Comparison of ENCODE assay signal across 17 mouse cellular contexts in the genomic region with DNA sequence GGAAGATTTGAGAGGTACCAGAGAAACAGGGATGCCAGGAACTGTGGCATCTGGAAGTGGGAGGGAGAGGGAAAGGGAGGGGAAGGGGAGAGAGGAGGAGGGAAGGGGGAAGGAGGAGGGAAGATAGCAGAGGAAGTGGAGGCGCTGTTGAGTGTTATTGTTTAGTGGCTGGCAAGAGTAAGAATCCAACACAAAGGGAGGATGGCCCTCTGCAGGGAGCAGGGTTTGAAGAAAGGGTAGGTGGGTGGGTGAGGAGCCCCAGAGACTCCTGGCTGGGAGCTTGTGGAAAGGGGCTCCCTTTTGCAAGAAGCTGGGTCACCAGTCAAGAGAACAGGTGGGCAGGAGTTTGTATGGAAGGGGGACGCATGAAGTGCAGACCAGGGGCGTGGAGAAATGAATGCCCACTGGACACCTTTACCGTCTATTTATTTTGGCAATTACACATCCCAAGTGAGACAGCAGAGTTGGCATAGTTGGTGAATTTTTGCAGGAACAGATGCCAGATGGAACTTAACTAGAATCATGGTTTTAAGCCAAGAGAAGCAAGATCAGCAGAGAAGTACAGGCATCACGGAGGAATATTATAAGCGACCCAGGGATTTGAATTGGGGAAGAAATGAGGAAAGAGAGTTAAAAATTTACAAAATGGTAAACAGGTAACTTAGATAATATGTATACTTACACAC.
DNase-seq lines count a peak whose midpoint lies in the region; ATAC-seq lines count a peak whose summit lies in the region.
"Had no signal": no experiment of that assay in that cellular context is flagged by ENCODE, and none has a peak within 500 bp of the region (broad histone marks: within the 10 kb centered on the region; RNA-seq: fewer than 3 reads in every experiment).

No protein-coding gene starts in this region.

- 81% methylated on average over 6 of the region's 6 CpGs for WGBS in limb, embryonic 11.5 days
- 78% methylated on average over 6 of the region's 6 CpGs for WGBS in limb, embryonic 10.5 days

- H3K27me3 ChIP-seq in limb, embryonic 11.5 days (ENCODE audit: control insufficient read depth, insufficient read depth, low read length): no peaks in the 10 kb centered on the region
- H3K27me3 ChIP-seq in limb, embryonic 10.5 days (ENCODE audit: low read depth, poor library complexity, severe bottlenecking): no peaks in the 10 kb centered on the region
- H3K27me3 ChIP-seq: heart, embryonic 12.5 days; limb, embryonic 12.5 days; midbrain, embryonic 15.5 days; neural tube, embryonic 12.5 days had no signal

- no peaks in the 10 kb centered on the region for H3K9me3 ChIP-seq in limb, embryonic 11.5 days (ENCODE audit: control insufficient read depth, low read length)
- H3K9me3 ChIP-seq in limb, embryonic 10.5 days (replicated peaks): no peaks in the 10 kb centered on the region
- H3K9me3 ChIP-seq: midbrain, embryonic 15.5 days had no signal

- H3K4me1 ChIP-seq in limb, embryonic 11.5 days (ENCODE audit: control insufficient read depth, insufficient read depth, low read length): no peaks in the 10 kb centered on the region
- no peaks in the 10 kb centered on the region for H3K4me1 ChIP-seq in limb, embryonic 10.5 days
- H3K4me1 ChIP-seq: limb, embryonic 12.5 days; midbrain, embryonic 15.5 days; neural tube, embryonic 12.5 days had no signal

- H3K36me3 ChIP-seq in limb, embryonic 11.5 days (ENCODE audit: control insufficient read depth, insufficient read depth, low read length): no peaks in the 10 kb centered on the region
- no peaks in the 10 kb centered on the region for H3K36me3 ChIP-seq in limb, embryonic 10.5 days
- H3K36me3 ChIP-seq: heart, embryonic 12.5 days; limb, embryonic 12.5 days; midbrain, embryonic 15.5 days; neural tube, embryonic 12.5 days had no signal

- no peak overlapping the region for H3K4me2 ChIP-seq in limb, embryonic 11.5 days (ENCODE audit: low read depth, severe bottlenecking)
- H3K4me2 ChIP-seq: heart, embryonic 12.5 days; limb, embryonic 12.5 days; midbrain, embryonic 15.5 days; neural tube, embryonic 12.5 days had no signal

- no peak for ATAC-seq in limb, embryonic 11.5 days (ENCODE audit: insufficient number of reproducible peaks, low FRiP score, low TSS enrichment, low read depth)
- ATAC-seq: inflammation-experienced regulatory T-cells, adult 6 months; midbrain, embryonic 15.5 days had no signal

- no peak overlapping the region for H3K27ac ChIP-seq in limb, embryonic 11.5 days (replicated peaks; ENCODE audit: low read depth, low read length)
- H3K27ac ChIP-seq in limb, embryonic 10.5 days: no peak overlapping the region
- H3K27ac ChIP-seq: limb, embryonic 12.5 days; macrophage; midbrain, embryonic 15.5 days; neural tube, embryonic 12.5 days had no signal

- DNase-seq in cerebellum, postnatal 10 days: peak; percentile 4 to 7
- DNase-seq in cerebellum, adult 9-10 months: no peak
- peak; percentile 13 for DNase-seq in limb, embryonic 11.5 days (ENCODE audit: low spot score)
- DNase-seq in limb, embryonic 10.5 days (ENCODE audit: low spot score): no peak
- DNase-seq in layer of hippocampus, adult 18-20 months (ENCODE audit: low spot score in 2 of 2): peak; percentile 54 to 77
- DNase-seq in left cerebral cortex, postnatal 14 days (ENCODE audit: low spot score in 2 of 2): peak; percentile 14 to 46
- DNase-seq in gastrocnemius, postnatal 14 days: no peak
- no peak for DNase-seq in gastrocnemius, postnatal 10 days
- DNase-seq: cerebellum, adult 2 months; embryo, embryonic 11 days; lung, adult 2 months had no signal

- no peak overlapping the region for H3K9ac ChIP-seq in limb, embryonic 11.5 days (ENCODE audit: low read length)
- H3K9ac ChIP-seq: heart, embryonic 12.5 days; limb, embryonic 12.5 days; midbrain, embryonic 15.5 days; neural tube, embryonic 12.5 days had no signal

- intact Hi-C loops in left cerebral cortex, postnatal 14 days (cut with DNase I): no loop called here
- intact Hi-C loops in gastrocnemius, postnatal 14 days (cut with DNase I; ENCODE audit: low total_unique reads): no loop called here

- no peak overlapping the region for H3K4me3 ChIP-seq in limb, embryonic 11.5 days (ENCODE audit: low read depth, low read length)
- H3K4me3 ChIP-seq in limb, embryonic 10.5 days: no peak overlapping the region
- H3K4me3 ChIP-seq: heart, embryonic 12.5 days; limb, embryonic 12.5 days; midbrain, embryonic 15.5 days; neural tube, embryonic 12.5 days had no signal

Comparison
In these comparisons a context has a peak if more than half of its experiments do, and no peak if none do; other contexts are left out.
1. DNase-seq: peak in cerebellum, postnatal 10 days (2 of 2), limb, embryonic 11.5 days (single experiment), layer of hippocampus, adult 18-20 months (2 of 2) and left cerebral cortex, postnatal 14 days (2 of 2); none in cerebellum, adult 9-10 months (single experiment), limb, embryonic 10.5 days (single experiment), gastrocnemius, postnatal 14 days (single experiment) and gastrocnemius, postnatal 10 days (single experiment).